Mouse (Mus musculus): ENCODE results near the gene Lgals4.

The Lgals4 gene

GRCm38 (mm10) chr7:28822556-28822955, 11.1 kb upstream of the Lgals4 start:
- no peak for DNase-seq (ENCODE audit: low spot score)

GRCm38 (mm10) chr7:28822993-28823903, 10.4 kb upstream of the Lgals4 start:
- no peak for DNase-seq (ENCODE audit: low spot score)

- no peak for DNase-seq (ENCODE audit: low spot score)
Measured at GRCm38 (mm10) chr7:28823932-28824331, 9.7 kb upstream of the Lgals4 start.

- peak; percentile 92 for DNase-seq (ENCODE audit: low spot score)
Measured at GRCm38 (mm10) chr7:28824941-28825685, 8.5 kb upstream of the Lgals4 start, which contains the start of gene Ech1. Gene Ech1, plus strand, starts transcription at chr7:28825217.

DNA sequence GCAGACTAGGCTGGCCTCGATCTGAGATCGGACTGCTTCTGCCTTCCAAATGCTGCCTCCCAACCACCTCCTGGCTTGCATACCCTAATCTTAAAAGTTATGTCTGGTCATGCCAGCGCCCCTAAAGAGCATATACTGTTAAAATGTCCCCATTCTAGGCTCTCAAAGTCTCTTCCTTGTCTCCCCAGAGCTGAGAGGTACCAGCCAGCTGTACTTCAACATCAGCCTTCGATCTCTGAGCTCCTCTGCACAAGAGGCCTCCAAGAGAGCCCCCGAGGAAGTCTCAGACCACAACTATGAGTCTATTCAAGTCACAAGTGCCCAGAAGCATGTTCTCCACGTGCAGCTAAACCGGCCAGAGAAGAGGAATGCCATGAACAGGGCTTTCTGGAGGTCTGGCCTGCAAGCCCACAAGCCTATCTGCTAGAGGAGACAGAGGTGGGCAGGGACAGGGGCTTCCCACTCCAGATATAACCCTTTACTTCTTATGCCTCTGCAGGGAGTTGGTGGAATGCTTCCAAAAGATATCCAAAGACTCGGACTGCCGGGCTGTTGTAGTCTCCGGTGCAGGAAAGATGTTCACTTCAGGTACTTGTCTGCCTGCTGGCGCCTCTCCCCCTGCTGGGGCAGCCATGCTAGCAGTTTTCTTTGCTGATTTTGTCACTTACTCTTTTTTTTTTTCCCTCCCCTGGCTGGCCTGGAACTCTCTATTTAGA, 7.8 kb upstream of the Lgals4 start:
- DNase-seq (ENCODE audit: low spot score), result no peak

DNA sequence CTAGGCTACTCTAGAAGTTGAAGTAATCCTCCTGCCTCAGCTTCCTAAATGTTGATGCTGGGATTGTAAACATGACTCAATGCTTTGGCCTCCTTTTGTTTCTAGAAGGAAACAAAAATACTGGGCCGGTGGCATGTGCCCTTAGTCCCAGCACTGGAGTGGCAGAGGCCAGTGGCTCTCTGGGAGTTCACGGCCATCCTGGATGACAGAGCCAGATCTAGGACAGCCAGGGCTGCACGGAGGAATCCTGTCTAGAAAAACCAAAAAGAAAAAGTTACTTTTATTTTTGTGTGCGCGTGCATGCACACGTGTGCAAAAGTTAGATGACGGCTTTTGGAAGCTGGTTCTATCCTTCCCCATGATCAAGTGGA, 7.3 kb upstream of the Lgals4 start:
- DNase-seq (ENCODE audit: low spot score), result no peak

GRCm38 (mm10) chr7:28827338-28827737, 6.3 kb upstream of the Lgals4 start:
- no peak for DNase-seq (ENCODE audit: low spot score)

- no peak for DNase-seq (ENCODE audit: low spot score)
Measured at GRCm38 (mm10) chr7:28829821-28830220, 3.8 kb upstream of the Lgals4 start.

DNA sequence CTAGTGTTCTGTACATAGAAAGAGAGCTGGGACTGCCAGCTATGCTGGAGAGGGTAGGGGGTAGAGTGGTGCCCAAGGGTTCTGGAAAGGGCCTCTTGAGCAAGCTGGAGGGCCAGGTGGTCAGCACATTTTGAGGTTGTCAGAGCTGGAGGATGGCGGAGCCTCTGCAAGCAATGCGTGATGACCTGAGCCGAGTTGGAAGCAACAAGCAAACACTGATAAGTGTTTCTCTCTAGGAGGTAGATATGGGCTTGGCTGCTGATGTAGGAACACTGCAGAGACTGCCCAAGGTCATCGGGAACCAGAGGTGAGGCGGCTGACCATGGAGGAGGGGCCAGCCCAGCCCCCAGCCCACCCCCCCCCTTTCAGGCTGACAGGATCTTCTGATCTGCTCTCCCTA, 2.7 kb upstream of the Lgals4 start:
- no peak for DNase-seq (ENCODE audit: low spot score)

DNA sequence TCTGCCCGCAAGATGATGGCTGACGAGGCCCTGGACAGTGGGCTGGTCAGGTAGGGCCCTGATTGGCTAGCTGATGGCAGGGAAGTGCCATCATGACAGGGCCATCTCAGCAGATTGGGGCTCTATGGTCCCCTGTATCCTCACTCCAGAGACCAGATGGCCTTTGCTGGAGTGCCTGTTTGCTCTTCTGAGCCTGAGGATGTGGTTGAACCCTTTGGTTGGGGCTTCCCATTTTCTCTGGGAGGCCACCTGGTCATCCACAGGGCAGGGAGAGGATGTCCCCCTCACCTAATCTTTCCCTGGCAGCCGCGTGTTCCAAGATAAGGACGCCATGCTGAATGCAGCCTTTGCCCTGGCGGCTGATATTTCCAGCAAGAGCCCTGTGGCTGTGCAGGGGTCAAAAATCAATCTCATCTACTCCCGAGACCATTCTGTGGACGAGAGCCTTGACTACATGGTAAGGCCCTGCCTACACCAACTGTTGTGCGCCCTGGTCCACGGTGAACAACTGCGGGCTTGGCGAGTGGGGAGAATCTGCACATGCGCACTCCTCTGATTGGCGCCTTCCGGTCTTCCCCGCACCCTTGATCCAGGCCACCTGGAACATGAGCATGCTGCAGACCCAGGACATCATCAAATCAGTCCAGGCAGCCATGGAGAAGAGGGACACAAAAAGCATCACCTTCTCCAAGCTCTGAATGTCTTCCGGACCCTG, 2.1 kb upstream of the Lgals4 start:
- DNase-seq (ENCODE audit: low spot score), result no peak

DNA sequence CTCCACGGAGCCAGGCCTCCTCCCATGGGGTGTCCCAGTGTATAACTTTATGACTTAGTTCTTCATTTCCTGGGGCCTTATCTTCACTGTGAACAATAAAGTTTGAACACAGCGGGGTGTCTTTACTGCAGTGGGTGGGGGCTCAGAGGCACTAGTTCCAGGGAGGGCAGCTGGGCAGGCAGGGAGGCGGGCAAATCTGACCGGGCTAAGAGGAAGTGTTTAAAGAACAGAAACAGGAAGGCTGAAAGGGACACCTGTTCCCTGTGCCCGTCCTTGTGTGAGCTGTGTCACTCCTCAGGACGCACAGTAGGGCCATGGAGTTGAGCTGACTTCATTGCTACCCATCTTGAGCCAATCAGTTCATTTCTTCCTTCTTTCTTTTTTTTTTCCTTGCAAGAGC, 1.5 kb upstream of the Lgals4 start:
- DNase-seq (ENCODE audit: low spot score), result no peak

GRCm38 (mm10) chr7:28836936-28837335, 3.3 kb downstream of the Lgals4 start:
- no peak for DNase-seq (ENCODE audit: low spot score)

DNA sequence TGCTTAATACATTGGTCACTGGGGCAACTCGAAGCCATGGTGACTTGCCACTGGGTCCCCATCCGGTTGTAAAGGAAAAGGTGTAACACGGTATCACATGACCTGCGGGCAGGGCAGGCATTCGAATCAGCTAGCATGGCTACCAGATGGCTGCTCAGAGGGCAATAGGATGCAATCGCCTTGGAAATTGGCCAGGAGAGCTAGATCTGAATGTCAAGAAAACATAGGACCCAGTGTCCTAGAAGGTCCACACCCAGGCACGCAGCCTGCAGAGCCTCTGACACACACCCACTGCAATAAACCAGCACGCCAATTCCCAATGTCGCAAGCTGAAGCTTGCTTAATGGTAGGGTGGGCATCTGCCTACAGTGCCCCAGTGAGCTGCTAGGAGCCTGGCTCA, 4.7 kb downstream of the Lgals4 start:
- DNase-seq (ENCODE audit: low spot score), result no peak

- DNase-seq (ENCODE audit: low spot score), result no peak
Measured at GRCm38 (mm10) chr7:28847273-28847672, 13.6 kb downstream of the Lgals4 start.

GRCm38 (mm10) chr7:28849700-28850236, 16.1 kb downstream of the Lgals4 start:
- no peak for DNase-seq (ENCODE audit: low spot score)

DNA sequence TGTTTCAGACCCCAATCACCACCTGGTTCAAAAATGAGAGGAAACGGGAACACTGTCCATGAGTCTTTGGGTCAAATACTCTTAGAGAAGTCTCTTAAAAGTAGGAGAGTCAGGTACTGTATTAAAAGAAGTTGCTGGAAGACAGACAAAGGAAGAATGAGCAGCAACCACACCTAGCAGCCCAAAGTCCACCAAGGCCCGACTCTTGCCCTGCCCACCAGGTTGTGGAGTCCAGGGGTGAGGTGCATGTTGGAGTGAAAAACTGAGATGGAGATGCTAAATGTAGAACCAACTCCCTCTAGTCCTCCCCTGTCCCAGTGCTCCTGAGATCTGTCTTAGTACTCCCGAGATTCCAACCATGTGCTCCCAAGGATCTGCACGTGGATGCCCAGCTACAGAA, 17.0 kb downstream of the Lgals4 start:
- no peak for DNase-seq (ENCODE audit: low spot score)

DNA sequence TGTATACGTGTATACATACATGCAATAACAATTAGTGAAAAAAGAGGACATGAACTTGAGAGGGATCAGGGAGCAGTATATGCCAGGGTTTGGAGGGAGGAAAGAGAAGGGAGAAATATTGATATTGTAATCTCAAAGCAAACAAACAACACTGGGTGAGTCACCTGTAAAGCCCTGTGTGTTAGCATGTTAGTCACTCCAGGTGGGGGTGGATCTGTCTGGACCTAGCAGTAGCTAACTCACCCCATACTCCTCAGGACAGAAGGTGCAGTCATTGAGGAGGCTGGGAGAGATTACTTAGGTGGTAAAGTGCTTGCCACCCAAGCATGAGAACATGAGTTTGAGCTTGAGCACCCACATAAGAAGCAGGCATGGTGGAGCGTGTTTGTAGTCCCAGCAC, 26.3 kb downstream of the Lgals4 start:
- no peak for DNase-seq (ENCODE audit: low spot score)

GRCm38 (mm10) chr7:28860898-28861297, 27.2 kb downstream of the Lgals4 start:
- no peak for DNase-seq (ENCODE audit: low spot score)

DNA sequence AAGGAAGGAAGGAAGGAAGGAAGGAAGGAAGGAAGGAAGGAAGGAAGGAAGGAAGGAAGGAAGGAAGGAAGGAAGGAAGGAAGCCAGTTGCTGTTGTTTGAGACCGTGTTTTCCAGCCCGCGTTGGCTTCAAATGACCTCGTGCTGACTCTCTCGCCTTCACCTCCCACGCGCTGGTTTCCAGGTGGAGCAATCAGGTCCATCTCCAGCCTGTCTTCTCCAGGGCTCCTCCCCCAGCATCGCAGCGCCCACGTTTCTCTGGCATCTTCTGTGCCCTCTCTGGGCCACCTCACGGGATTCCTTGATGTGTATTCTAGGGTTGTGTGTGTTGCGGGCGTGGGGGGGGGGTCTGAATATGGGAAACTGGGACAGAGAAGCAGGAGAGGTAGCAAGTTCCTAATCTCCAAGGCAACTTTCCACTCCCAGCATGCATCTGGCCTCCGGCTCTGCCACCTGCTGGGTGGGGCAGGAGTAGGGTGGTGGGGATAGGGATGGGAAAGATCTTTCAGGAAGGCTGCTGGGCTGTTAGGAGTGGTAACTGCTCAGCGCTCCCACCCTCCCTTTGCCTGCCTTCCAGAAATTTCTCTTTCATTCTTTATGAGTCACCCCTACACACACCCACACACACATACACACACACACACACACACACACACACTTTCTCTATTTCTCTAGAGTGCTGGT, 29.3 kb downstream of the Lgals4 start:
- DNase-seq (ENCODE audit: low spot score), result no peak

DNA sequence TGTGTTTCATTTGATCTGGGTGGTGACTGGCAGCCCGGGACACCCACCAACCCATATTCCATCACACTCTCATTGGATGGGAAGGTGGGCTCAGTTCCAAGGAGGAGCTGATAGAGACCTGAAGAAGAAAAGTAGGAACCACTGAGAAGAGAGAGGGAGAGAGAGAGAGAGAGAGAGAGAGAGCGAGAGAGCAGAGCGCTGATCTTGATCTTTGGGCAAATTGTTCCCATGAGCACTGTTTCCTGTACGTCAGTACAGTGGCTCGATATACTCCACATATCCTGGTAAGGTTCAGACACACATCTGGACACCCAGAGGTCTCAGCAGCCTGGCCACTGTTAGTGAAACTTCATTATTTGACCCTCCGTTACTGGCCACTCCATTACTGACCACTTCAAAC, 29.9 kb downstream of the Lgals4 start, which contains the start of gene Lgals7:
Gene Lgals7 (plus strand): TSS at position 314 of the 400 bp plus-strand sequence.
- DNase-seq (ENCODE audit: low spot score), result no peak

DNA sequence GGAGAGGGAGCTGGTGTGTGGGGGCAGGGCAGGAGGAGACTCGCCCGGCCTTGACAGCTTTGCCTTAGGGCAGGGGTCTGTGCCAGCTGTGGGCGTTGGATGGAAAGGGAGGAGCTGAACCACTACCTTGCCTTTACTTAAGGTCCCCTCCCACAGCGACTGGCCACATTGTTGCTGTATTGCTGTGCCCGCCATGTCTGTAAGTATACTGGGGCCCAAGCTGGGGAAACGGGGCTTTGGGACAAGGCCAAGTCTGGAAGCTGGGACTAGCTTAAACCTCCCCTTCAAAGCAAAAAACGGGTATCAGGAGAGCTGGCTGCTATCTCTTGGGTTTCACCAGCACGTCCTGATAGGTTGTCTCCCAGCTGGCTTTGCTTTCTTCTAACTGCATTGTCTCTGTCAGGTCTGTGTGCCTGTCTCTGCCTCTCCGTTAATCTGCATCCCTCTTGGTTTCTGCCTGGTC, 30.7 kb downstream of the Lgals4 start:
- DNase-seq (ENCODE audit: low spot score), result no peak

Measured in c-Kit-positive CD71-positive TER-119-positive erythroid progenitor cells, embryonic 14.5 days (primary cell).